Mouse (Mus musculus) heart, adult 2 months (tissue): ENCODE results near the gene Ttc21a.

Experiments
- CTCF ChIP-seq: fragments of 200-600 bp; IDR thresholded peaks from 2 replicates; pipeline ENCODE4 v1.8.1; 2022; ENCODE audit warnings: antibody characterized with exemption, mild to moderate bottlenecking, moderate library complexity
- EP300 ChIP-seq: fragments of 200-500 bp; IDR thresholded peaks from 2 replicates; pipeline ENCODE4 v1.6.1; 2011; ENCODE audit warnings: low read depth, low read length, control low read depth; ENCODE audit not compliant: insufficient read depth

GRCm38 (mm10) chr9:119919858-119920257, 17.5 kb upstream of the Ttc21a start:
- no peak for TF ChIP-seq CTCF
- TF ChIP-seq EP300, result no peak
